Mouse (Mus musculus) myocyte (in vitro differentiated cells): ENCODE measurements around the gene Serf1.

Experiments
- MYOD1 ChIP-seq, 3 experiments: IDR thresholded peaks; one replicate each; pipeline ENCODE4 v1.6.1; 2011; ENCODE audit warnings: control low read depth in 2 of 3, low read depth in 2 of 3, mild to moderate bottlenecking in 2 of 3, moderate library complexity in 1 of 3; ENCODE audit not compliant: insufficient read length in 2 of 3, control insufficient read depth in 1 of 3
- POLR2A ChIP-seq: IDR thresholded peaks from one replicate; pipeline ENCODE4 v1.6.1; 2011; ENCODE audit warnings: low read depth, mild to moderate bottlenecking, control low read depth, moderate library complexity; ENCODE audit not compliant: insufficient read length
- USF1 ChIP-seq: IDR thresholded peaks from one replicate; pipeline ENCODE4 v1.6.1; 2011; ENCODE audit warnings: low read depth, mild to moderate bottlenecking, control low read depth, moderate library complexity

DNA sequence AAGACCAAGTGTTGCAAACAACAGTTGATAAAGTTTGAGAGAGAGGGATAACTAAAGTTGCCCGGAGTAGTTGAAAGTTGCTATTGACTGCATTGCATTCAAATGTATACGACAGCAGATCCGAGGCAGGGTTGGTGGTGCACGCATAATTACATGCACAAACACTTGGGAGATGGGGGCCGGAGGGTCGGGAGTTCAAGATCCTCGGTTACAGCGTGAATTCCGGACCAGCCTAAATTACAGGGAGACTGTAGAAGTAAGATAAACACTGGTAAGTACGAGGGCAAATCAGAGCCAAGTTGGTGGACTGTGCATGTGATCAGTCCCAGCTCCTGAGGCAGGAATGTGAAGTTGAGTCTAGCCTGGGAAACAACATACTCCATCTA is 17.4 kb downstream of the Serf1 start:
- no peak for TF ChIP-seq USF1
- TF ChIP-seq POLR2A = no peak
- TF ChIP-seq MYOD1 (IDR thresholded peaks at IDR 0.05; ENCODE audit: control insufficient read depth in 1 of 3, insufficient read length in 2 of 3, low read depth in 2 of 3) = no peak
